Mouse (Mus musculus) testis, adult 2 months (tissue): ENCODE results near the gene Tns1.

Experiments
- CTCF ChIP-seq: fragments of 200-500 bp; IDR thresholded peaks from 2 replicates; pipeline ENCODE4 v1.5.1; 2012; ENCODE audit warnings: low read depth, mild to moderate bottlenecking, inconsistent platforms, low read length, moderate library complexity; ENCODE audit not compliant: control insufficient read depth, insufficient read depth, insufficient replicate concordance
- POLR2A ChIP-seq: fragments of 200-500 bp; IDR thresholded peaks from 2 replicates; pipeline ENCODE4 v1.6.1; 2012; ENCODE audit warnings: low read depth, mild to moderate bottlenecking, inconsistent platforms, low read length, moderate library complexity; ENCODE audit not compliant: control insufficient read depth

GRCm38 (mm10) chr1:73970161-73970730 lies 154.0 kb downstream of the Tns1 start:
- no peak for TF ChIP-seq POLR2A
- TF ChIP-seq CTCF = no peak
